Mouse (Mus musculus) erythroblast, embryonic 14.5 days (primary cell): ENCODE data around the gene Carnmt1.

ENCODE experiments used
- GATA1 ChIP-seq: IDR thresholded peaks from 2 replicates; pipeline ENCODE4 v1.6.1; 2012; ENCODE audit warnings: low read length, inconsistent platforms, mixed read lengths
- TAL1 ChIP-seq: IDR thresholded peaks from 3 replicates; pipeline ENCODE4 v1.6.1; 2012; ENCODE audit warnings: low read length, inconsistent platforms, mixed read lengths

- TF ChIP-seq GATA1: no peak
- TF ChIP-seq TAL1: no peak
Measured at GRCm38 (mm10) chr19:18749598-18750339, 79.2 kb downstream of the Carnmt1 start, which contains the start of gene Trpm6.
